Mouse (Mus musculus) heart, embryonic 14.5 days (tissue): ENCODE data around the gene Rbm33. TPM values are rescaled to one million over a fixed set of nuclear protein-coding genes. Genes with fewer than 3 reads are reported as not detected.

Experiments used
- ATAC-seq: fragments of 200-750 bp; cut with Nextera tagmentation; 2 replicates; pipeline ENCODE4 v1.8.0; 2017; ENCODE audit warnings: low read depth, moderate TSS enrichment; ENCODE audit not compliant: insufficient number of reproducible peaks, insufficient read depth, low FRiP score
- H3K27ac ChIP-seq, 2 experiments: fragments of 200-500 bp in 1 of 2; fragments of 300-500 bp in 1 of 2; sonication (generic) in 1 of 2; replicated peaks in 1 of 2; 2 replicates each; pipeline ENCODE4 v1.5.1; 2012 to 2014; ENCODE audit warnings: low read depth in 2 of 2, low read length in 2 of 2, control low read depth in 1 of 2, mild to moderate bottlenecking in 1 of 2, mixed read lengths in 1 of 2; ENCODE audit not compliant: control insufficient read depth in 1 of 2, insufficient read depth in 1 of 2
- H3K27me3 ChIP-seq: fragments of 300-500 bp; sonication (generic); 2 replicates; pipeline ENCODE4 v1.6.1; 2014; ENCODE audit warnings: mild to moderate bottlenecking, low read length, control low read depth; ENCODE audit not compliant: control insufficient read depth, insufficient read depth
- H3K36me3 ChIP-seq: fragments of 300-500 bp; sonication (generic); 2 replicates; pipeline ENCODE4 v1.6.1; 2014; ENCODE audit warnings: mild to moderate bottlenecking, control low read depth, low read length, mixed read lengths; ENCODE audit not compliant: control insufficient read depth, insufficient read depth
- H3K4me1 ChIP-seq, 2 experiments: fragments of 200-500 bp in 1 of 2; fragments of 300-500 bp in 1 of 2; sonication (generic) in 1 of 2; 2 replicates each; pipeline ENCODE4 v1.6.1; 2012 to 2014; ENCODE audit warnings: low read length in 2 of 2, control low read depth in 1 of 2, mixed read lengths in 1 of 2; ENCODE audit not compliant: control insufficient read depth in 2 of 2, insufficient read depth in 2 of 2
- H3K4me2 ChIP-seq: fragments of 300-500 bp; sonication (generic); 2 replicates; pipeline ENCODE4 v1.6.1; 2014; ENCODE audit warnings: mild to moderate bottlenecking, low read length
- H3K4me3 ChIP-seq, 2 experiments: fragments of 200-500 bp in 1 of 2; fragments of 300-500 bp in 1 of 2; sonication (generic) in 1 of 2; 2 replicates each; pipeline ENCODE4 v1.5.1; 2012 to 2014; ENCODE audit warnings: low read length in 2 of 2, mild to moderate bottlenecking in 2 of 2, control low read depth in 1 of 2, low read depth in 1 of 2, moderate library complexity in 1 of 2; ENCODE audit not compliant: control insufficient read depth in 1 of 2, insufficient read depth in 1 of 2
- H3K9ac ChIP-seq: fragments of 300-500 bp; sonication (generic); 2 replicates; pipeline ENCODE4 v1.6.1; 2014; ENCODE audit warnings: mild to moderate bottlenecking, low read length
- H3K9me3 ChIP-seq: fragments of 300-500 bp; sonication (generic); 2 replicates; pipeline ENCODE4 v1.6.1; 2016; ENCODE audit warnings: low read length, control low read depth; ENCODE audit not compliant: control insufficient read depth
- whole genome bisulfite sequencing: fragments of 180-500 bp; shearing (Covaris S2); extraction: QIAGEN DNeasy Blood & Tissue Kit; methylation state at CpG from one replicate; pipeline ENCODE4 v1.1.7; 2014; 5-methylcytosine and 5-hydroxymethylcytosine counted together
- polyA plus RNA-seq: library from polyadenylated mRNA; unstranded; fragments of >200 nt; fragmentation: Nextera tagmentation; extraction: Ambion mirVana; gene quantifications from 2 replicates; pipeline ENCODE4 v1.2.1, GENCODE M21; 2014

Rbm33 gene
- polyA plus RNA-seq, 1 experiment from 2014 or later, result 14.4 TPM

DNA sequence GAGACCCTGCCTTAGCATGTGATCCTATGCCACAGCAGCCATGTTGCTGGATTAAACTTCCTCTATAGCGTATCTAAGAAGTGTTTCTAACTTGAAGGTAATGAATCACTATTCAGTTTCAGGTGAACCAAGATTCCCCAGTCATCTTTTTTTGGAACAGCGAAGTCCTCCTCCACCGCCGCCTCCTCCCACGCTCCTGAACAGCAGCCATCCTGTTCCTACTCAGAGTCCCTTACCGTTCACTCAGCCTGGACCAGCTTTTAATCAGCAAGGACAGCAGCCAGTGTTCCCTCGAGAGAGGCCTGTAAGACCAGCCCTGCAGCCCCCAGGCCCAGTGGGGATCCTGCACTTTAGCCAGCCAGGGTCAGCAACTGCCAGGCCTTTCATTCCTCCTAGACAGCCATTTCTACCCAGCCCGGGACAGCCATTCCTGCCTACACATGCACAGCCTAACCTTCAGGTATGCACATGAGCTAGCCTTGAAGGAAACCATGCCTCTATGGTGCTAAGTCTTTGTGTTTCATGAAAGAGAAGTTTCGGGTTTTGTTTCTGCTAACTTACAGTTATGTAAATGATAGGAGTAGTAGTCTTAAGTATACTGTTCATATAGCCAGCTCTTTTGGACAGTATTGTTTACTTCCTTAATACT, 70.7 kb downstream of the Rbm33 start:
- WGBS, result 83% methylated on average over 9 of the region's 9 CpGs
- no peak overlapping the region for H3K27ac ChIP-seq
- no peak for ATAC-seq
- H3K9ac ChIP-seq, result no peak overlapping the region
- no peak overlapping the region for H3K4me2 ChIP-seq
- H3K4me1 ChIP-seq, result no peaks in the 10 kb centered on the region
- H3K4me3 ChIP-seq, result no peak overlapping the region
- no peaks in the 10 kb centered on the region for H3K27me3 ChIP-seq
- no peaks in the 10 kb centered on the region for H3K9me3 ChIP-seq
- peaks cover 64% of the 10 kb centered on the region for H3K36me3 ChIP-seq

GRCm38 (mm10) chr5:28388184-28388583, 71.3 kb downstream of the Rbm33 start:
- Histone ChIP-seq H3K9me3 (no peaks in the 10 kb centered on the region), H3K4me1 (no peaks in the 10 kb centered on the region), H3K4me2 (no peak overlapping the region), H3K27ac (no peak overlapping the region), H3K4me3 (no peak overlapping the region), H3K9ac (no peak overlapping the region), H3K36me3 (peaks cover 64% of the 10 kb centered on the region), H3K27me3 (no peaks in the 10 kb centered on the region)
- WGBS, result 47% methylated on average over 3 of the region's 3 CpGs
- ATAC-seq, result no peak

GRCm38 (mm10) chr5:28390189-28390588, 73.3 kb downstream of the Rbm33 start:
- Histone ChIP-seq H3K9me3 (no peaks in the 10 kb centered on the region), H3K36me3 (peaks cover 81% of the 10 kb centered on the region), H3K4me1 (no peaks in the 10 kb centered on the region), H3K9ac (no peak overlapping the region), H3K4me3 (no peak overlapping the region), H3K27me3 (no peaks in the 10 kb centered on the region), H3K4me2 (no peak overlapping the region), H3K27ac (no peak overlapping the region)
- no peak for ATAC-seq
- WGBS, result 94% methylated on average over 6 of the region's 6 CpGs

DNA sequence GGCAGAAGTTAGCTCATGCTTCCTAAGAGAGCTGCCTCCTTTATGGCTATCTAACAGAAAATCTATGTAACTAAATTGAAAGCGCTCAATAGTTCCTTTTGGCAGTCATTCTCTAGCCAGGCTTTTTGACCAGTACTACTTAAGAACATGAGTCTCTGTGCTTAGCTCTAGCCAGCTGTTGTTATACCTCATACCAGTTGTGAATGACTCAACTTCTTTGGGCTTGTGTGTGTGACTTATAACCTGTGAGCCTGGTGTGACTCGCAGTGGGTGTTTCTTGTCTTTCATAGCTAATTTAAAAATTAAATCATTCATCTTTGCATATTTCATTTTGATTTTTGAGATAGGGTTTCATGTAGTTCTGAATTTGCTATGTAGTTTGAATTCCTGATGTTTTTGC, 80.4 kb downstream of the Rbm33 start:
- no peaks in the 10 kb centered on the region for H3K27me3 ChIP-seq
- 92% methylated on average over 2 of the region's 2 CpGs for WGBS
- no peak overlapping the region for H3K4me2 ChIP-seq
- no peak for ATAC-seq
- H3K27ac ChIP-seq, result no peak overlapping the region
- no peak overlapping the region for H3K9ac ChIP-seq
- peaks cover 2 to 30% of the 10 kb centered on the region in 2 experiments; a peak in 3 of 4 replicates for H3K4me1 ChIP-seq
- no peaks in the 10 kb centered on the region for H3K9me3 ChIP-seq
- peaks cover 58% of the 10 kb centered on the region for H3K36me3 ChIP-seq
- no peak overlapping the region for H3K4me3 ChIP-seq

DNA sequence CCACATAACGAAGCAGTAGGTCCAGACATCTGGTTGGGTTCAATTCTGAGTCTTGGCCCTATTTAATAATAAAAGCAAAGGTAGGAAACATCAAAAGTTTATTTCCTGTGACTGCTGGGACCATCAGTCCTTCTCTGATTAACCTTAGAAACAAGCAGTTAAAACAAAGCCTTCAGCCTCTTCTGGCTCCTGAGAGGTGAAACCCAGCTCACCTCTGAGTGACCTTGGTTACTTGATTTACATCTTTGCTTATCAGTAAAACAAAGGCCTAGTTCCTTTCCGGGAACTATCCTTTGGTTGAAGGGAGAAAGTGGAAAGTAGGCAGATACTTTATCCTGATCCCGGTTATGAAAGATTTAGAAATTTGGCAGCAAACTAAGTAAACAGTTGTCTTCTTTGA, 81.8 kb downstream of the Rbm33 start:
- no peak for ATAC-seq
- Histone ChIP-seq H3K36me3 (peaks cover 49% of the 10 kb centered on the region), H3K4me1 (peaks cover 4 to 39% of the 10 kb centered on the region in 2 experiments), H3K27ac (no peak overlapping the region), H3K27me3 (no peaks in the 10 kb centered on the region), H3K4me2 (no peak overlapping the region), H3K9me3 (no peaks in the 10 kb centered on the region), H3K4me3 (no peak overlapping the region), H3K9ac (no peak overlapping the region)
- 56% methylated on average over 3 of the region's 3 CpGs for WGBS

GRCm38 (mm10) chr5:28399451-28400115, 82.7 kb downstream of the Rbm33 start:
- peaks cover 4 to 43% of the 10 kb centered on the region in 2 experiments for H3K4me1 ChIP-seq
- H3K36me3 ChIP-seq, result peaks cover 40% of the 10 kb centered on the region
- H3K4me2 ChIP-seq, result no peak overlapping the region
- no peak overlapping the region for H3K9ac ChIP-seq
- 52% methylated on average over 2 of the region's 2 CpGs for WGBS
- H3K27ac ChIP-seq, result peak overlapping the region in 1 of 2 experiments; percentile 16; a peak in 2 of 4 replicates
- no peaks in the 10 kb centered on the region for H3K9me3 ChIP-seq
- no peaks in the 10 kb centered on the region for H3K27me3 ChIP-seq
- no peak overlapping the region for H3K4me3 ChIP-seq
- ATAC-seq, result no peak

GRCm38 (mm10) chr5:28402756-28403155, 85.8 kb downstream of the Rbm33 start:
- Histone ChIP-seq H3K27ac (no peak overlapping the region), H3K4me1 (peaks cover 4 to 43% of the 10 kb centered on the region in 2 experiments), H3K9ac (no peak overlapping the region), H3K4me3 (no peak overlapping the region), H3K27me3 (no peaks in the 10 kb centered on the region), H3K4me2 (no peak overlapping the region), H3K36me3 (peaks cover 20% of the 10 kb centered on the region), H3K9me3 (no peaks in the 10 kb centered on the region)
- 86% methylated on average over 1 of the region's 1 CpGs for WGBS
- ATAC-seq, result no peak
